Mouse (Mus musculus) CH12.LX (cell line): Measurements from ENCODE around the gene Cep97.

ENCODE experiments used
- CTCF ChIP-seq, 2 experiments: IDR thresholded peaks in 1 of 2; conservative IDR thresholded peaks in 1 of 2; 2 replicates each; pipeline ENCODE4 v1.5.1; 2011 to 2012; ENCODE audit warnings: low read depth in 2 of 2, low read length in 2 of 2, improper control_type of control experiment in 1 of 2, inconsistent platforms in 1 of 2, mild to moderate bottlenecking in 1 of 2, moderate library complexity in 1 of 2
- GABPA ChIP-seq: IDR thresholded peaks from 2 replicates; pipeline ENCODE4 v1.6.1; 2012; ENCODE audit warnings: low read depth, low read length, improper control_type of control experiment, inconsistent platforms; ENCODE audit not compliant: insufficient replicate concordance
- MAFK ChIP-seq: IDR thresholded peaks from 2 replicates; pipeline ENCODE4 v1.6.1; 2011; ENCODE audit warnings: low read length, improper control_type of control experiment; ENCODE audit not compliant: insufficient replicate concordance
- POLR2A ChIP-seq: IDR thresholded peaks from 2 replicates; pipeline ENCODE4 v1.6.1; 2011; ENCODE audit warnings: low read depth, mild to moderate bottlenecking, improper control_type of control experiment, low read length

DNA sequence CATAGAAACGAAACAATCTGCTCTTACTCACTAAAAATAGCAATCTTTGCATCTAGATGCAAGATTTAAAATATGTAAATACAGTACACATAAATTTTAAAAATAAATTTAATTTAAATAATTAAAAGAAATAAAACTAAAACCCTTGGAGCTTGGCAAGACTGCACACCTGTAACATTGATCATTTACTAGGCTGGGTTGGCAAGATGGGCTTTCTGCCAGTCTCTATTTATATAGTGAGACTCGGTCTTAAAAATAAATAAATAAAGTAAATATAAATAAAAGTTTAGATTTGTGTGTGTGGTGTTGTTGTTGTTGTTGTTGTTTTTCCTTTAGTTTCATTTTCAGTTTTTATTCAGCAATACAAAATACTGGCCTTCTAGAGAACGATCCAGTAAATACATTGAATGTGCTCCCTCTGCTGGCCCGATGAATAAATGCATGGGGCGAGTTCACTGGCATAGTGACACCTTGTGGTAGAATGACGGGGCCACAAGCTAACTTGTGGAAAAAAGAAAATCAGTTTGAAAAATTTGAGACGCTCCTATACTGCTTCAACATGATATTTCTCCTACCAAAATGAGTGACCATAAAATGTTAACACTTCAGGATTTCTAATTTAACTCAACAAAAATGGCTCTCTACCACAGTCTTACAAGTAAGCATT lies 71.4 kb downstream of the Cep97 start:
- no peak for TF ChIP-seq GABPA
- TF ChIP-seq CTCF (conservative IDR thresholded peaks at IDR 0.05 in 1 of 2, IDR thresholded peaks at IDR 0.05 in 1 of 2; ENCODE audit: low read depth in 2 of 2, low read length in 2 of 2) = peak; percentile 98 to 100
- no peak for TF ChIP-seq POLR2A
- no peak for TF ChIP-seq MAFK
